8 mouse cellular contexts compared by ENCODE assay signal in the genomic region with DNA sequence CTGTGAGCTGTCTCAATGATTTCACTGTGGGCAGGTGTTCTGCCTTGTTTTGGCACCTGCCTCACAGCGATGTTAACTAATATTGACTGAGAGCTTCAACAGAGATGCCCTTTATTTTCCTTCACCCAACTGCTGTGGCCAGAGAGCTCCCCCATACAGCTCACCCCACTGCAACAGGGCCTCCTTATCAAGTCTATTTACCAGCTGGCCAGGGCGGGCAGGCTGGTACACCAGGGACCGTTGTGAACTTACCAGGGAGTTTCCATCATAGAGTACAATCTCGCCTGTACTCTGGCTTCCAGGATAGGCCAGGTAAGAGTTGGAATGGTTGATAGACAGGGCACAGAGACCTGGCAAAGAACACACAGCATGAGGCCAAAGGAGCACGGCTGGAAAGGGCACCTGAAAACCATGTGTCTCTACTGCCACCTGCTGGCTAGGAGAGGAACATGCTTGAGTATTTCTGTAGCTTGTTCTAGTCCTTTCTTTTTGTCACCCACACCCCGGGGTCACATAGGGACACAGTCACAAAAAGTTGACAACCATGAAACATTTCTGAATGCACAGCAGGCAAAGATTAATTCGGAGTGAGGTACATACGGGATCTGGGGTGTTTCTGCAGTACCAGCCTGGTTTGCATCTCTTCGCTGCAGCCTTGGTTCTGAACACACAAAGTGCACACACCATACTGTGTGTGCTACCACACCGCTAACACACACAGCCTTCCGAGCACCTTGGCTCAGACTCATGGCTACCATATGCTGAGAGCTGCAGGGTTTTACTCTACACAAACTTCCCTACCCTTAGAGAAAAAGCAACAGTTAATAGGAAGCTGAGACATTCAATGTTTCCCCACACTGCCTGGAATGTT. TPM values are rescaled to one million over a fixed set of nuclear protein-coding genes. Genes with fewer than 3 reads are reported as not detected.
DNase-seq lines count a peak whose midpoint lies in the region; ATAC-seq lines count a peak whose summit lies in the region.

No protein-coding gene starts in this region.

- no peak overlapping the region for H3K9ac ChIP-seq in kidney, embryonic 14.5 days (ENCODE audit: low read depth, low read length)

- peak; percentile 48; the same call in 1 of the 2 replicates for ATAC-seq in kidney, embryonic 14.5 days (ENCODE audit: low FRiP score, low TSS enrichment)

- no peaks in the 10 kb centered on the region for H3K9me3 ChIP-seq in kidney, embryonic 14.5 days (ENCODE audit: control insufficient read depth, low read length)

- H3K4me1 ChIP-seq in kidney, embryonic 14.5 days (ENCODE audit: control insufficient read depth, insufficient read depth, low read length): no peaks in the 10 kb centered on the region

- peak; percentile 43 to 59 for DNase-seq in urinary bladder, adult 18-20 months (ENCODE audit: low spot score in 2 of 2)
- no peak for DNase-seq in urinary bladder, postnatal 10 days (ENCODE audit: low spot score)
- DNase-seq in embryo, embryonic 10 days (ENCODE audit: low spot score): peak; percentile 92
- peak; percentile 46 for DNase-seq in gastrocnemius, postnatal 25 days
- DNase-seq in liver: peak; percentile 82
- DNase-seq in monocyte, adult 2 months (ENCODE audit: low read depth in 1 of 2, low spot score in 2 of 2): peak; percentile 27 to 54
- DNase-seq in spleen, postnatal 10 days (ENCODE audit: low spot score in 2 of 2): peak; percentile 82 to 86

- no peaks in the 10 kb centered on the region for H3K27me3 ChIP-seq in kidney, embryonic 14.5 days (ENCODE audit: control insufficient read depth, insufficient read depth, low read length)

- peaks cover 2% of the 10 kb centered on the region; the same call in 1 of the 2 replicates for H3K36me3 ChIP-seq in kidney, embryonic 14.5 days (ENCODE audit: control insufficient read depth, insufficient read depth, low read length)

- H3K27ac ChIP-seq in kidney, embryonic 14.5 days (ENCODE audit: low read depth, low read length): no peak overlapping the region

- WGBS in kidney, embryonic 14.5 days: 49% methylated on average over 11 of the region's 11 CpGs

- no peak overlapping the region for H3K4me2 ChIP-seq in kidney, embryonic 14.5 days (replicated peaks; ENCODE audit: low read depth, low read length)

- H3K4me3 ChIP-seq in kidney, embryonic 14.5 days (ENCODE audit: low read length): no peak overlapping the region

RNA-seq across cellular contexts. Expression of a gene that starts 26.7 kb away (rescaled TPM):
- 10 to 100 TPM; 59.7 to 64.9 TPM for total RNA-seq in gastrocnemius, postnatal 25 days (2021)
- 15.0 and 19.6 TPM in 2 replicates for polyA plus RNA-seq in kidney, embryonic 14.5 days (2014; fragmentation: Nextera tagmentation; extraction: Ambion mirVana)
